8 mouse cellular contexts compared by ENCODE assay signal in the genomic region with DNA sequence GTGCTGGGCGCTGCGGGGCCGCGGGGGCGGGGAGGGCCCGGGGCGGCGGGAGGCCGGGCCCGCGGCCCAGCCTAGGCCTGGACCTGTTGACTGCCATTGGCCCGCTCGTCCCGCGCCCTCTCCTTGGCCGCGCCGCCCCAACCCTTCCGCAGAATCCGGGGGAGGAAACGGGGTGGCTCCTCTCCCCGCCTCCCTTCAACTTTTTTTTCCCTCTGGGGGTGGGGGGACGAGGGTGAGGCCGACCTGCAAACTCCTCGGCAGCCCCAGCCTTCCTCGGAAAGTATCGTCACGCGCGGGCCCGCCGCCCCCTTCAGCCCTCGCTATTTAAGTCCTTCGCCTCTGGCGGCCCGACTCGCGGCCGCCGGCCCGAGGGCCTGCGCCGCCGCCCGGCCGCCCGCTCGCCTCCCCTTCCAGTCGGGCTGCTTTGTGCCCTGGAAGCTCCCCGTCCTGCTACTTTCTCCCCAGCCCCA. TPM values are rescaled to one million over a fixed set of nuclear protein-coding genes. Genes with fewer than 3 reads are reported as not detected.
DNase-seq lines count a peak whose midpoint lies in the region; ATAC-seq and TF ChIP-seq lines count a peak whose summit lies in the region.

No protein-coding gene starts in this region.

- no peaks in the 10 kb centered on the region; the same call in 1 of the 2 replicates for H3K4me1 ChIP-seq in cortical plate, adult 2 months (ENCODE audit: control insufficient read depth, insufficient read depth, low read length)
- H3K4me1 ChIP-seq in hindbrain, postnatal 0 days (ENCODE audit: insufficient read depth, low read length) = no peaks in the 10 kb centered on the region

- peak; percentile 96 for ATAC-seq in hindbrain, postnatal 0 days
- peak; percentile 94 for ATAC-seq in megakaryocyte-erythroid progenitor cell, adult 5-6 weeks (replicated peaks; ENCODE audit: low FRiP score, low TSS enrichment, poor library complexity, severe bottlenecking)

- no peaks in the 10 kb centered on the region for H3K27me3 ChIP-seq in hindbrain, postnatal 0 days (ENCODE audit: insufficient read depth, low read length)

- H3K4me3 ChIP-seq in cortical plate, adult 2 months (ENCODE audit: insufficient read depth, low read length) = peak overlapping the region; percentile 84
- H3K4me3 ChIP-seq in gastrocnemius, adult 2 months = peak overlapping the region; percentile 91
- peak overlapping the region; percentile 69 for H3K4me3 ChIP-seq in hindbrain, postnatal 0 days (ENCODE audit: low read length)

- under 1% methylated on average over 37 of the region's 50 CpGs for WGBS in hindbrain, postnatal 0 days

- DNase-seq in ZHBTc4 (ENCODE audit: low read depth, low spot score) = peak; percentile 95
- peak; percentile 97 for DNase-seq in gastrocnemius, adult 2 months
- DNase-seq in hindbrain, postnatal 0 days (ENCODE audit: low spot score) = peak; percentile 94
- DNase-seq in left cerebral cortex, adult 9 months (ENCODE audit: low spot score in 2 of 2) = peak; percentile 75 to 84
- peak; percentile 76 for DNase-seq in right cerebral cortex, postnatal 14 days
- DNase-seq in yolk sac, embryonic 10.5 days (ENCODE audit: low spot score) = peak; percentile 97

- peak overlapping the region; percentile 83 for H3K9ac ChIP-seq in hindbrain, postnatal 0 days (replicated peaks; ENCODE audit: low read length)

- H3K4me2 ChIP-seq in hindbrain, postnatal 0 days (ENCODE audit: low read depth, low read length) = peak overlapping the region; percentile 95

- peak overlapping the region; percentile 79 for H3K27ac ChIP-seq in cortical plate, adult 2 months (ENCODE audit: insufficient read depth, low read length)
- peak overlapping the region; percentile 100 for H3K27ac ChIP-seq in gastrocnemius, adult 2 months
- peak overlapping the region; percentile 98 for H3K27ac ChIP-seq in hindbrain, postnatal 0 days

- H3K36me3 ChIP-seq in hindbrain, postnatal 0 days (ENCODE audit: insufficient read depth, low read length) = no peaks in the 10 kb centered on the region

- no peaks in the 10 kb centered on the region for H3K9me3 ChIP-seq in hindbrain, postnatal 0 days (ENCODE audit: low read length)

- intact Hi-C loops in gastrocnemius, adult 2 months (cut with DNase I) = loop anchor here (1.0 to 10.0 kb wide), 5 partner anchors 7 to 708 kb away; a partner anchor contains a TSS

- no peak for TF ChIP-seq POLR2A in cortical plate, adult 2 months (IDR thresholded peaks at IDR 0.05; ENCODE audit: extremely low read depth, insufficient read depth, low read length)

- no peak for TF ChIP-seq CTCF in cortical plate, adult 2 months (IDR thresholded peaks at IDR 0.05; ENCODE audit: extremely low read depth, insufficient read depth, low read length)
- peak; percentile 13; the same call in 1 of the 2 replicates for TF ChIP-seq CTCF in gastrocnemius, adult 2 months (IDR thresholded peaks at IDR 0.05)
- TF ChIP-seq CTCF in hindbrain, postnatal 0 days (IDR thresholded peaks at IDR 0.05; ENCODE audit: low read depth) = no peak

RNA-seq across cellular contexts. Expression of a gene that starts 1.8 kb away (rescaled TPM):
- polyA plus RNA-seq in cortical plate, adult 2 months (2012; rRNA removed) = 37.1 and 38.0 TPM in 2 replicates
- 10 to 100 TPM; 24.0 to 24.1 TPM for total RNA-seq in gastrocnemius, adult 2 months (2021)
- 20.1 and 25.6 TPM in 2 replicates for total RNA-seq in hindbrain, postnatal 0 days (2014; rRNA removed)
- polyA plus RNA-seq in hindbrain, postnatal 0 days (2015; fragmentation: Nextera tagmentation; extraction: Ambion mirVana) = 30.0 and 34.6 TPM in 2 replicates
- 124 and 133 TPM in 2 replicates for total RNA-seq in megakaryocyte-erythroid progenitor cell, adult 5-6 weeks (2014; fragmentation: Nextera tagmentation)
- 71.4 and 79.9 TPM in 2 replicates for total RNA-seq in megakaryocyte-erythroid progenitor cell, adult 5-6 weeks (2017)

RNA-seq across cellular contexts. Expression of a gene that starts 8.0 kb away (rescaled TPM):
- polyA plus RNA-seq in cortical plate, adult 2 months (2012; rRNA removed) = 5.4 and 7.4 TPM in 2 replicates
- total RNA-seq in gastrocnemius, adult 2 months (2021) = under 1 TPM; 0.14 to 0.46 TPM
- total RNA-seq in hindbrain, postnatal 0 days (2014; rRNA removed) = 14.1 and 22.7 TPM in 2 replicates
- 4.4 and 5.0 TPM in 2 replicates for polyA plus RNA-seq in hindbrain, postnatal 0 days (2015; fragmentation: Nextera tagmentation; extraction: Ambion mirVana)
- not detected in 2 replicates for total RNA-seq in megakaryocyte-erythroid progenitor cell, adult 5-6 weeks (2014; fragmentation: Nextera tagmentation)
- not detected in 2 replicates for total RNA-seq in megakaryocyte-erythroid progenitor cell, adult 5-6 weeks (2017)

RNA-seq across cellular contexts. Expression of a gene that starts 19.3 kb away (rescaled TPM):
- polyA plus RNA-seq in cortical plate, adult 2 months (2012; rRNA removed) = 1.9 and 2.1 TPM in 2 replicates
- under 1 TPM; 0.20 to 0.59 TPM for total RNA-seq in gastrocnemius, adult 2 months (2021)
- total RNA-seq in hindbrain, postnatal 0 days (2014; rRNA removed) = 2.3 and 3.7 TPM in 2 replicates
- 9.0 and 9.9 TPM in 2 replicates for polyA plus RNA-seq in hindbrain, postnatal 0 days (2015; fragmentation: Nextera tagmentation; extraction: Ambion mirVana)
- total RNA-seq in megakaryocyte-erythroid progenitor cell, adult 5-6 weeks (2014; fragmentation: Nextera tagmentation) = not detected in 2 replicates
- total RNA-seq in megakaryocyte-erythroid progenitor cell, adult 5-6 weeks (2017) = not detected in 2 replicates

Comparison
In these comparisons a context has a peak if more than half of its experiments do, and no peak if none do; other contexts are left out.
1. Peak in every context shown above with its lines: DNase-seq, ATAC-seq, H3K4me3 ChIP-seq and H3K27ac ChIP-seq.
2. RNA of a gene that starts 8.0 kb away (total RNA-seq): 14.1 to 22.7 TPM in hindbrain, postnatal 0 days; 0.14 to 0.46 TPM in gastrocnemius, adult 2 months and not detected in megakaryocyte-erythroid progenitor cell, adult 5-6 weeks; every median in the first group is over 10 times any median in the second.